ENCODE assay signal across 8 mouse cellular contexts in the genomic region with DNA sequence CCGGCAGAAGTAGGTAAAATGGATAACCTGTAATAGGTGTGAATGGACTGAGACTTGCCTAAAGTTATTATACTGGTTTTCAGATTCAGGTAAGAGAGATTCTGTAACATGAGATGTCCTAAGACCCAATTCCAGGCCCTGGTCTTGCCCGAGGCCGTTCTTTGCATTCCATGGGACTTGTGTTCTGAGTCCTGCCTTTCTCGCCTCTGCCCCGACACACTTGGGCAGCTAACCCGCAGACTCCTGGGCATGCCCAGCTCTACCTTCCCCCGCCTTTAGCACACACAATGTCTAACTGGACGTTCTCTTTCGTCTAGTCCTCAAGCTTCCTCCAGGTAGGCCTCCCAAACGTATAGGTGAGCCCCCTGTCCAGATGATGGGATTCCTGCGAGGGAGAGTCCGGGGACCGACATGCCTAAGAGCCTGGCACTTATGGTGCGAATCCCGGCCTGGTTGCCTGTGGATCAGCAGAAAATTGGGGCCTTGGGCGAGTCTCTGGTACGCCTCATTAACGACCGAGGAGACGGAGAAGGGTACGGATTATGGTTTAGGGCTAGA. TPM values are rescaled to one million over a fixed set of nuclear protein-coding genes. Genes with fewer than 3 reads are reported as not detected.
DNase-seq lines count a peak whose midpoint lies in the region; ATAC-seq lines count a peak whose summit lies in the region.

No protein-coding gene starts in this region.

- H3K4me3 ChIP-seq in neural tube, embryonic 11.5 days (ENCODE audit: low read depth, low read length), result peak overlapping the region; percentile 93
- H3K4me3 ChIP-seq in embryonic facial prominence, embryonic 11.5 days (ENCODE audit: low read depth, low read length), result peak overlapping the region; percentile 98
- H3K4me3 ChIP-seq in intestine, embryonic 16.5 days (ENCODE audit: low read length), result peak overlapping the region; percentile 98
- peak overlapping the region; percentile 89 for H3K4me3 ChIP-seq in midbrain, embryonic 10.5 days

- no peaks in the 10 kb centered on the region for H3K36me3 ChIP-seq in neural tube, embryonic 11.5 days (ENCODE audit: control insufficient read depth, insufficient read depth, low read length)
- no peaks in the 10 kb centered on the region for H3K36me3 ChIP-seq in embryonic facial prominence, embryonic 11.5 days (replicated peaks; ENCODE audit: control insufficient read depth, insufficient read depth, low read depth, low read length)
- no peaks in the 10 kb centered on the region for H3K36me3 ChIP-seq in intestine, embryonic 16.5 days (ENCODE audit: control insufficient read depth, insufficient read depth, low read length)
- H3K36me3 ChIP-seq in midbrain, embryonic 10.5 days, result peaks cover 25% of the 10 kb centered on the region

- WGBS in neural tube, embryonic 11.5 days, result 2% methylated on average over 21 of the region's 21 CpGs
- 3% methylated on average over 21 of the region's 21 CpGs for WGBS in embryonic facial prominence, embryonic 11.5 days
- WGBS in intestine, embryonic 16.5 days, result 1% methylated on average over 21 of the region's 21 CpGs
- WGBS in midbrain, embryonic 10.5 days, result 3% methylated on average over 21 of the region's 21 CpGs

- H3K4me2 ChIP-seq in neural tube, embryonic 11.5 days (ENCODE audit: low read depth), result peak overlapping the region; percentile 70
- H3K4me2 ChIP-seq in embryonic facial prominence, embryonic 11.5 days (ENCODE audit: low read depth, low read length), result peak overlapping the region; percentile 73
- H3K4me2 ChIP-seq in intestine, embryonic 16.5 days (ENCODE audit: low read depth, low read length), result peak overlapping the region; percentile 65

- peak overlapping the region; percentile 95 for H3K9ac ChIP-seq in neural tube, embryonic 11.5 days (ENCODE audit: low read length)
- peak overlapping the region; percentile 84 for H3K9ac ChIP-seq in embryonic facial prominence, embryonic 11.5 days (replicated peaks; ENCODE audit: low read length)
- peak overlapping the region; percentile 99 for H3K9ac ChIP-seq in intestine, embryonic 16.5 days (ENCODE audit: low read depth, low read length)

- ATAC-seq in neural tube, embryonic 11.5 days (ENCODE audit: insufficient read depth, low FRiP score, low TSS enrichment), result no peak; the same call in 1 of the 2 replicates
- ATAC-seq in embryonic facial prominence, embryonic 11.5 days (replicated peaks; ENCODE audit: insufficient number of reproducible peaks, low FRiP score, low TSS enrichment, low read depth), result peak; percentile 58
- peak; percentile 68 for ATAC-seq in intestine, embryonic 16.5 days

- H3K9me3 ChIP-seq in neural tube, embryonic 11.5 days (ENCODE audit: control insufficient read depth, low read length), result no peaks in the 10 kb centered on the region
- no peaks in the 10 kb centered on the region for H3K9me3 ChIP-seq in embryonic facial prominence, embryonic 11.5 days (replicated peaks; ENCODE audit: control insufficient read depth, low read length)
- H3K9me3 ChIP-seq in intestine, embryonic 16.5 days (ENCODE audit: control insufficient read depth, low read length), result no peaks in the 10 kb centered on the region
- no peaks in the 10 kb centered on the region for H3K9me3 ChIP-seq in midbrain, embryonic 10.5 days (replicated peaks)

- H3K27ac ChIP-seq in neural tube, embryonic 11.5 days (ENCODE audit: low read depth, low read length), result peak overlapping the region; percentile 72
- peak overlapping the region; percentile 72 for H3K27ac ChIP-seq in embryonic facial prominence, embryonic 11.5 days (replicated peaks; ENCODE audit: low read depth, low read length)
- H3K27ac ChIP-seq in intestine, embryonic 16.5 days (ENCODE audit: low read length), result peak overlapping the region; percentile 90
- H3K27ac ChIP-seq in midbrain, embryonic 10.5 days (replicated peaks), result peak overlapping the region; percentile 97

- peaks cover 9% of the 10 kb centered on the region for H3K4me1 ChIP-seq in neural tube, embryonic 11.5 days (ENCODE audit: control insufficient read depth, insufficient read depth, low read length)
- no peaks in the 10 kb centered on the region for H3K4me1 ChIP-seq in embryonic facial prominence, embryonic 11.5 days (ENCODE audit: control insufficient read depth, insufficient read depth, low read length)
- H3K4me1 ChIP-seq in intestine, embryonic 16.5 days (ENCODE audit: control insufficient read depth, insufficient read depth, low read length), result peaks cover 9% of the 10 kb centered on the region
- peaks cover 21% of the 10 kb centered on the region for H3K4me1 ChIP-seq in midbrain, embryonic 10.5 days

- DNase-seq in neural tube, embryonic 11.5 days (ENCODE audit: low spot score), result no peak
- no peak for DNase-seq in neural tube, embryonic 10.5 days (ENCODE audit: extremely low spot score, low spot score)
- DNase-seq in embryonic facial prominence, embryonic 11.5 days (ENCODE audit: low spot score), result peak; percentile 42
- DNase-seq in midbrain, embryonic 10.5 days (ENCODE audit: low spot score), result no peak
- no peak for DNase-seq in testis, postnatal 14 days (ENCODE audit: low spot score)
- DNase-seq in adrenal gland, postnatal 14 days, result no peak
- no peak for DNase-seq in left cerebral cortex, adult 8-10 months (ENCODE audit: low spot score in 2 of 2)

- no peaks in the 10 kb centered on the region for H3K27me3 ChIP-seq in neural tube, embryonic 11.5 days (ENCODE audit: control insufficient read depth, insufficient read depth, low read length)
- no peaks in the 10 kb centered on the region for H3K27me3 ChIP-seq in embryonic facial prominence, embryonic 11.5 days (ENCODE audit: control insufficient read depth, insufficient read depth, low read length)
- H3K27me3 ChIP-seq in intestine, embryonic 16.5 days (replicated peaks; ENCODE audit: control insufficient read depth, insufficient read depth, low read length), result no peaks in the 10 kb centered on the region
- no peaks in the 10 kb centered on the region for H3K27me3 ChIP-seq in midbrain, embryonic 10.5 days (ENCODE audit: low read depth, poor library complexity, severe bottlenecking)

RNA-seq across cellular contexts. Expression of gene Rnf4, which starts 0.5 kb away (rescaled TPM):
- 189 and 197 TPM in 2 replicates for polyA plus RNA-seq in neural tube, embryonic 11.5 days (2014; fragmentation: Nextera tagmentation; extraction: Ambion mirVana)
- polyA plus RNA-seq in embryonic facial prominence, embryonic 11.5 days (2014; fragmentation: Nextera tagmentation; extraction: Ambion mirVana), result 209 and 210 TPM in 2 replicates
- polyA plus RNA-seq in intestine, embryonic 16.5 days (2015; fragmentation: Nextera tagmentation; extraction: Ambion mirVana), result 133 and 143 TPM in 2 replicates
- polyA plus RNA-seq in midbrain, embryonic 10.5 days (2016; fragmentation: Nextera tagmentation; extraction: Ambion mirVana), result 196 and 197 TPM in 2 replicates
- total RNA-seq in adrenal gland, postnatal 14 days (2021), result 99.3 and 112 TPM in 2 replicates
- total RNA-seq in left cerebral cortex, adult 8-10 months (2022), result 10 to 100 TPM; 84.4 to 90.9 (median 87.9) TPM

RNA-seq across cellular contexts. Expression of gene Fam193a, which starts 34.1 kb away (rescaled TPM):
- 12.4 and 13.3 TPM in 2 replicates for polyA plus RNA-seq in neural tube, embryonic 11.5 days (2014; fragmentation: Nextera tagmentation; extraction: Ambion mirVana)
- 13.1 and 13.6 TPM in 2 replicates for polyA plus RNA-seq in embryonic facial prominence, embryonic 11.5 days (2014; fragmentation: Nextera tagmentation; extraction: Ambion mirVana)
- polyA plus RNA-seq in intestine, embryonic 16.5 days (2015; fragmentation: Nextera tagmentation; extraction: Ambion mirVana), result 6.7 TPM in 2 replicates
- 12.1 and 13.9 TPM in 2 replicates for polyA plus RNA-seq in midbrain, embryonic 10.5 days (2016; fragmentation: Nextera tagmentation; extraction: Ambion mirVana)
- total RNA-seq in adrenal gland, postnatal 14 days (2021), result 30.4 and 34.1 TPM in 2 replicates
- total RNA-seq in left cerebral cortex, adult 8-10 months (2022), result 10 to 100 TPM; 43.1 to 49.3 (median 43.2) TPM

RNA-seq across cellular contexts. Expression of gene Cfap99, which starts 47.2 kb away (rescaled TPM):
- polyA plus RNA-seq in neural tube, embryonic 11.5 days (2014; fragmentation: Nextera tagmentation; extraction: Ambion mirVana), result not detected in 2 replicates
- not detected in 2 replicates for polyA plus RNA-seq in embryonic facial prominence, embryonic 11.5 days (2014; fragmentation: Nextera tagmentation; extraction: Ambion mirVana)
- not detected in 2 replicates for polyA plus RNA-seq in intestine, embryonic 16.5 days (2015; fragmentation: Nextera tagmentation; extraction: Ambion mirVana)
- polyA plus RNA-seq in midbrain, embryonic 10.5 days (2016; fragmentation: Nextera tagmentation; extraction: Ambion mirVana), result not detected in 2 replicates
- not detected in 2 replicates for total RNA-seq in adrenal gland, postnatal 14 days (2021)
- 1 to 10 TPM; 1.1 to 1.9 (median 1.6) TPM for total RNA-seq in left cerebral cortex, adult 8-10 months (2022)

RNA-seq across cellular contexts. Expression of gene Zfyve28, which starts 47.4 kb away (rescaled TPM):
- polyA plus RNA-seq in neural tube, embryonic 11.5 days (2014; fragmentation: Nextera tagmentation; extraction: Ambion mirVana), result 2.2 and 2.6 TPM in 2 replicates
- 0.24 and 0.64 TPM in 2 replicates for polyA plus RNA-seq in embryonic facial prominence, embryonic 11.5 days (2014; fragmentation: Nextera tagmentation; extraction: Ambion mirVana)
- 0.28 and 0.42 TPM in 2 replicates for polyA plus RNA-seq in intestine, embryonic 16.5 days (2015; fragmentation: Nextera tagmentation; extraction: Ambion mirVana)
- 1.1 and 2.3 TPM in 2 replicates for polyA plus RNA-seq in midbrain, embryonic 10.5 days (2016; fragmentation: Nextera tagmentation; extraction: Ambion mirVana)
- total RNA-seq in adrenal gland, postnatal 14 days (2021), result 0.44 and 1.6 TPM in 2 replicates
- 10 to 100 TPM; 57.7 to 68.9 (median 59.1) TPM for total RNA-seq in left cerebral cortex, adult 8-10 months (2022)
